Mouse (Mus musculus) adrenal gland, postnatal 25 days (tissue): ENCODE measurements around the gene Fgfr2. TPM values are rescaled to one million over a fixed set of nuclear protein-coding genes. Genes with fewer than 3 reads are reported as not detected.

Source experiments
- DNase-seq: peaks from one replicate; pipeline ENCODE4 v3.0.0; 2021; ENCODE audit warnings: mixed read lengths
- total RNA-seq: library from RNA; stranded (reverse); gene quantifications from 2 replicates; pipeline ENCODE4 v1.2.3, GENCODE M21; 2021

The Fgfr2 gene
- total RNA-seq, 1 experiment from 2014 or later: 186 TPM

DNA sequence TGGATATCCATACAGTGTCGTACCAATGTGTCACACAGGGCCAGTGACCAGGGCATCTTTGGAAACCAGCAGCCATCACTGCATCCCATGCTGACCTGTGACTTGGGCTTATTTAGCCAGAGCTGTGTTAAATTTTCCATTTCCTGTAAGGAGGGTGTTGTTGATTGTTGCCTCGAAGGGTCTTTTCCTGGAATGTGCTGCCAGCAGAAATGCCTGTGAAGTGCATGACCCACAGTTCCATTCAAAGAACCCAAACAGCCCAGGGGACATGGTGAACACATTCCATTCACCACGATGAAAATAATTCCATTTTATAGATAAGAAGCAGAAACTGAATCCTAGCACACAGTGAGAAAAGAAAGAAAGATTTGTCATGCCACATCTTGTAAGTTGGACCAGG, 764.9 kb downstream of the Fgfr2 start:
- DNase-seq: no peak

DNA sequence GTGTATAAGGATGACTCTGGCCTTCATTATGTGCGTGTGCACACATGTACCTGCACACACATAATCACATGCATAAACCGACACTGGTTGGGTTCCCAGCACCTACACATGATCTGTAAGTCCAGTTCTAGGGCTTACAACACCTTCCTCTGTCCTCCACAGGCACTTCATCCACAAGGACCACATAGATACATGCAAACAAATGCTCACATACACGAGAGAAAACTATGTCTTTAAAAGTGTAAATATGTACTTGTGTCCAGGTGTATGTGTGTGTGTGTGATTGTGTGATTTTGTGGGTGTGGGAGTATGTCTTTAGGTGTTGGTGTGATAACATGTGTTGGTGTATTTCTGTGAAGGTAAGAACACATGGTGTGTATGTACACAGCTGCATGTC, 765.3 kb downstream of the Fgfr2 start:
- no peak for DNase-seq

DNA sequence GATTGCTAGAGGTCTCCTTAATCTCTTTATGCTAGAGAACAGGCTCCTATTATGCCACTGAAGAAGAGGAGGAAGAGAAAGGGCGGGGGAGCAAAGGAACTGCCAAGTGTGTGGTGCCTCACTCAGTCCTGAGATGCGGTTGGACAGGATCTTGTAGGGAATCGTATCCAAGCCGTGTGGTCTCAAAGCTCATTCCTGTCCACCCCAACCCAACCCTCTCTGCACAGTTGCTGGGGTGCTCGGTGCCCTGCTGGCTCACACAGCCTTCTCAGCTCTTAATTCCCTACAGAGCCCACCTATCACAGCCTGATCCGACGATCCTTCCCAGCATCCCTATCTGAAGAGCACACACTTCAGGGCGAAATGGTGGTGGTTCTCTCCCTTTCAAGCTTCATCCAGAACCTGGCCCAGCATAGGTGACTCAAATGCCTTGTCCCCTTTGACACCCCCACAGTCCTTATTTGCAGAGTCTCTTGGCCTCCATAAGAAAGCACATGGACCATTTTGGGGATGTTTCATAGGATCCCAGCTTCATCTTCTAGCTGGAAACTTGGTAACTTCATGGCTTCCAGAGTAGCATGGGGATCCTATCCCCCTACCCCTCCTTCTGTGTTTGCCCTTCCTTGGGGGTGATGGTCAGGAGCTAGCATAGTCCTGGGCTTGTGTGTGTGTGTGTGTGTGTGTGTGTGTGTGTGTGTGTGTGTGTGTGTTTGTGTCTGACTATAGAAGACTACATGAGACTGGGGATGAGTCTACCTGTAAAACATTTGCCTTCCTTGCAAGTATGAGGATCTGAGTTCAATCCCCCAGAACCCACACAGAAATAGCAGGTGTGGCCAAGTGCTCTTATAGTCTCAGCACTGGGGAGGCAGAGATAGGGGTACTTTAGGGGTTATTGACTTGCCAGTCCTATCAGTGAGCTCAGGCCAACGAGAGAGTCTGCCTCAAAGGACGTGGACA, 766.0 kb downstream of the Fgfr2 start:
- no peak for DNase-seq

DNA sequence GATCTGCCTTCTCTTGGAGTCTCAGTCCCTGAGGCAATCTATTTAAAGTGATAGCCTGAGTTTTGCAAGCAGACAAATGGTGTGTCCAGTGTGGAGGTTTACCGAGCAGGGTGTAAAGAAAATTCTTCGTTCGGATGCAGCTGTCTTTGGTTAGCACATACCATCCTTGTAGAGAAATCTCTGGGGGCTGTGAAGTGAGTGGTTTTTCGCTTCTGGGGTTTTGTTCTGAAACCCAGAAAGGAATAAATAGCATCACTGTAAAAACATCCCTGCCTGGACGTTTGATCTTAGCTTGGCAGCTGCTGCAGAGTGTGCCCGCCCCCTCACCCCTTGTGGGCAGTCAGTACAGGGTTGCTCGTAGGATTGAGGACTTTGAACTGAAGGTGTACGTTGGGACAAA, 767.0 kb downstream of the Fgfr2 start:
- DNase-seq: no peak

DNA sequence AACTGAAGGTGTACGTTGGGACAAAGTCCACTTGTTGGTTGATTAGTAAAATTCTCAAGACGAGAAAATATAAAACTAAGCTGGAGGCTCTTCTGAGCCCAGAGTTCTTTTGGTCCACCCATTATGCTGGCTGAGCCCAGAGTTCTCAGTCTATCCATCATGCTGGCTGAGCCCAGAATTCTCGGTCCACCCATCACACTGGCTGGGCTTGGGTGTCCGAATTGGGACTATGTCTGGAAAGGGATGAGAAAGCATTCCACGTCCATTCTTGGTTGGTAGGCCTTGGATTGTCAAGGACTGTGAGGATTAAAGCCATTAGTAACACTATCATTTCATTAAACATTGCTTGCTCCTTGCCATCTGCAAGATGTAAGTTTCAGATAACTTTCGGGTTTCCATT, 767.4 kb downstream of the Fgfr2 start:
- DNase-seq: no peak

DNA sequence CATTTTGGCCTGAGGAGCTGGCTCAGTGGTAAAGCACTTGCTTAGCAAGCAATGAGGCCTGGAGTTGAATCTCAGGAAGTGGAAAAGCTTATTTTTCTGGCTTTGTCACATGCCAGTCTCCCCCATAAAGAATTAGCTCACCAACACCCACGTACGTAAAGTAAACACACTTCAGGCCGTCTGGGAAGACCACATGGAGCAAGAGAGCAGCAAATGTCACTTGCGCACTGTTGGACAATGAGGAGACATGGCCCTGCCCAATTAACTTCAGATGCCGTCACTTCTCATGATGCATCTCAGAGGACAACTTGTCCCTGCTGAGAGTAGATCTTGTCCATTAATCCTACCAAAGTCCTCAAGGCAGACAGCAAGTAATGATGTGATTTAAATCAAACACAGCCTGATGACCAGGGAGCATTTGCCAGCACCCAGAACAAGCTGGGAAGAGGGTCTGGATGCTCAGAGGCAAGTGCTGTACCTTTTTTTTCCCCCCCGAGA, 774.0 kb downstream of the Fgfr2 start:
- DNase-seq: no peak

DNA sequence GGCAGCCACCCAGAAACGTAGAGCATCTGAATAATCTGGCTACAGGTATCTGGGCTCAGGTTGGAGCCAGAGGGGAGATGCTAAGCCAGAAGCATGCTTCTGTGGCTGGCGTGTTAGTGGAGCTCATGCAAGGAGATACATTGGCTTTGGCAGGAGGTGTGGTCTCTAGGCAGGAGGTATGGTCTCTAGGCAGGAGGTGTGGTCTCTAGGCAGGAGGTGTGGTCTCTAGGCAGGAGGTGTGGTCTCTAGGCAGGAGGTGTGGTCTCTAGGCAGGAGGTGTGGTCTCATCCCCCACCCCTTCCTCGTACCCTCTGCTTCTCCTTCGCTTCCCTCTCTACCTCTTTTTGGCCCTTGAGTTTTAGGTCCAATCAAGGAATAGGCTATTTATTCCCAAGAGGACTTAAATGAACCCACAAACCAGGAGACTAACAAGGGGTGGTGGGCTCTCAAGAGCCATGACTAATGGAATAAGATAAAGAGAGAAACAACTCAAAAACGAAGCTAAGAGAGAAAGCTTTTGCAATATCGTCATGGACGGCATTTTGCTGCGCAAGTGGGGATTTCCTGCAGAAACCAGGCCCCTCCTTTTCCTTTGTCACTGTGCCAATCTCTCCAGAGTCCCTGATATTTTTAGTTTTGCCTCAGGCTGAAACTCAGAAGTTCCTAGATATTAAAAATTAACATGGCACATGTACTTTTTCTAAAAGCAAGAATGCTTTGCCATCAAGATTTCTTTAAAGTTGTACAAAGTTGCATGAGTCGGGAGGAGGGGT, 775.7 kb downstream of the Fgfr2 start:
- no peak for DNase-seq

DNA sequence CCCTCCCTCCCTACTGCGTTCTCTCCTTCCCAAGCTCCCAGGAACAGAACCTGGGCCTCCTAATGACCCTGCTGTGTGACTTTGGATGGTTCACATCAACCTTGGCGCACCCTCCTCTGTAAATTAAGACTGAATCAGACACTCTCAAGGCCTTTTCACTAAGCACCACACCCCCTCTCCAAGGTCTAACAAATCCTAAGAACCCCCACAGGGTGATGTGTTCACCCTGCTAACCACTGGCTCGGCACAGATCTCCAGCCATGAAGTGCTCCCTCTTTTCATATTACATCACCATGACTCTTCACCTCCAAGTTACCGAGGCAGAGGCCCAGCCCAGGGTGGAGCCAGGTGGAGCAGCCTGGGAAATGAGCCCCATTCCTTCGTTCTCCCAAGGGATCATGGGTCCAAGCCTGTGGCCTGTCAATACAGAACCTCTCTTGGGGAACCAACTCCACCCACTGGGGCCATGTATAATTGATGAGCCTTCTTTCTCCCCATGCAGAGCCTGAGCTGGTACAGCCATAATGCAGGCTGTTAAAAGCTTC, 777.6 kb downstream of the Fgfr2 start:
- DNase-seq: no peak

DNA sequence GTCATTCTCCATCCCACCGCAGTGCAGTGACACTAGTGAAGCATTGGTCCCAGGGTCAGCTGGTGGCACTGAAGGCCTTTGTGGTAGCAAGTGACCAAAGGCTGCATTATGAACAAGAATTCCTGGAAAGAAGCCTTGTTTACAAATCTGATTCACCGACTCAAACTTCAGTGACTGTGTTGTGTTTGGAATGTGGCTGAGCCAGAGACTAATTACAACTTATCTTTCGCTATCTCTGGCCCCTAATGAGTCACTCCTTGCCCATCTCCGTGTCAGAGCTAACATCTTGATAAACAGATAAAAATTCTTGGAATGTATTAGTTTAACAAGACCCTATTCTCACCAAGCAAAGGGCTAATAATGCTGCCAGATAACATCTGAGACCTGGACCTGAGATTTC, 778.5 kb downstream of the Fgfr2 start:
- DNase-seq: no peak

DNA sequence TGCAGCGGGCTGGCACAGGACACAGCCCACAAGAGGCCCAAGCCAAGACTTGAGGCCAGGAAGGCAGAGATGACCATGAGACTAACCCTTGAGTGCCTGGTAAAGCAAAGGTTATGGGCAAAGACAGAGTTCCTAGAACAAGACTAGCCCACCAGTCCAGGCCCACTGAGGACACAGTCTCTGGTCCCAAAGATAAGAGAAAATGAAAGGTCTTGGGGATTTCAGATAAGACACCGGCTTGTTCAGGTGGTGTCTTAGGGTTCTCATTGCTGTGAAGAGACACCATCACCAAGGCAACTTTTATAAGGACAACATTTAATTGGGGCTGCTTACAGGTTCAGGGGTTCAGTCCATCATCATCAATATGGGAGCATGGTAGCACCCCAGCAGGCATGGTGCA, 779.2 kb downstream of the Fgfr2 start:
- no peak for DNase-seq

DNA sequence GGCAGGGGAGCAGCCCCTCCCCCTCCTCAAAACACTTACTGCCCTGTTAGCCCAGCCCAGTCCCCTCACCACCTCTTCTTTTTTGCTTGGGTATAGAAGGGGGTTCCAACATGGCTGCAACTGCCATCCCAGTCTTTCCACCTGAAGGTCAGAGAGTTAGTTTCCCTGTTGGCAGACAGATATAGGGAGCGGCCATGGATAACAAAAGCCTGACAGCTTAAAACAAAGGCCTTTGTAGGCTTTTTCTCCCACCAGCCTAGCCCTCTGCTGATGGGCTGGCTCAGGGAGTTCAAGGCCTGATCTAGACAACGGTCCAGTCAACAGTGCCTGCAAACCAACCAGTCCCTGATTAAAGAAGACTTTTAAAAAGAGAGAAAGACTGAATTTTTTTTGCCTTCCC, 780.0 kb downstream of the Fgfr2 start:
- no peak for DNase-seq

DNA sequence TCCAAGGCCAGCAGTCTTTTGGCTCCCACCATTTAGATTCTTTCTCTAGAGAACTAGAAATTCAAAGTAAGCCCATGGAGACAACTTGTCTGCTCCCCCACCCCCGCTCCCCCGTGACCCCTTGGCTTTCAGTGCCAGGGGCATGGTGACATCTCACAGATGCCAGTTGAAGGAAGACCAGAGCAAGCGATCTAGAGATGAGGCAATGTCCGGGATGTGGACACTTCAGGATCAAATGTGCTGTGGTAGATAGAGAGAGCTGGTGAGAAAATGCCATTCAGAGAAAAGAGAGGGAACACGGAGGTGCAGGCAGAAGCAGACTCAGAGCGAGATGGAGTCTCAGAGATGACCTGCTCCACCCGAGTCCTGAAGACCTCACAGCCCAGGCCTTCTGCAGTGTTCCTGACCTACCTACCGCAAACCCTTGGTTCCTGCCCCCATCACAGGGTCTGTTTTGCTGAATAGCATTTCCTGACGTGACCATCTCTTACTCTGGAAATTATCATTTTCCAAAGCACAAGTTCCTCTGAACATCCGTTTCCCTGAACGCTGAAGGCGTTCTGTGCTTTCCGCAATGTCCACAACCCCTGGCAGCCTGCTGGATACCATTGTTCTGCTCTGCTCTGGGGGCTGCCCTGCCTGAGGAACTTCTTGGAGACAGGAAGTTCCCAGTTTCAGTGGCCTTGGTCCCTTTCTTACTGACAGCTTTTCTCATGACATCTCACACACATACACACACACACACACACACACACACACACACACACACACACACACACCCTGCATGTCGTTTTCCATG, 783.9 kb downstream of the Fgfr2 start:
- no peak for DNase-seq

DNA sequence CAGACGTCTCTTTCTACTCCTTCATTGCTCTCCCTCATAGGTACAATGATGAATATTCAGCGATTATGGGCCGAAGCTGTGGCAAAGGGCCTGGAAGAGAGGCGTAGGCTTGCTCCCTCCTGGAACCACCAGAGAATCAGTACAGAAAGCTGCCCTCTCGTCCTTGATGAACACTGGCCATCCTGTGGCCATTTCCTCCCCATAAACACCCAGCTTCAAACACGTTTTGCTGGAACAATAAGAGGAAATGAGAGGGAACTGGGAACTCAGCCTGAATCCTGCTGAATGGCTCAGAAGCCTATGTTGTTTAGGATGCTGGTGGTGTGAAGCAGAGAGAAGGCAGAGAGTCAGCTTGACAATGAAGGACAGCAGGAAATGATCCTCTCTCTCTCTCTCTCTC, 784.8 kb downstream of the Fgfr2 start:
- DNase-seq: no peak

DNA sequence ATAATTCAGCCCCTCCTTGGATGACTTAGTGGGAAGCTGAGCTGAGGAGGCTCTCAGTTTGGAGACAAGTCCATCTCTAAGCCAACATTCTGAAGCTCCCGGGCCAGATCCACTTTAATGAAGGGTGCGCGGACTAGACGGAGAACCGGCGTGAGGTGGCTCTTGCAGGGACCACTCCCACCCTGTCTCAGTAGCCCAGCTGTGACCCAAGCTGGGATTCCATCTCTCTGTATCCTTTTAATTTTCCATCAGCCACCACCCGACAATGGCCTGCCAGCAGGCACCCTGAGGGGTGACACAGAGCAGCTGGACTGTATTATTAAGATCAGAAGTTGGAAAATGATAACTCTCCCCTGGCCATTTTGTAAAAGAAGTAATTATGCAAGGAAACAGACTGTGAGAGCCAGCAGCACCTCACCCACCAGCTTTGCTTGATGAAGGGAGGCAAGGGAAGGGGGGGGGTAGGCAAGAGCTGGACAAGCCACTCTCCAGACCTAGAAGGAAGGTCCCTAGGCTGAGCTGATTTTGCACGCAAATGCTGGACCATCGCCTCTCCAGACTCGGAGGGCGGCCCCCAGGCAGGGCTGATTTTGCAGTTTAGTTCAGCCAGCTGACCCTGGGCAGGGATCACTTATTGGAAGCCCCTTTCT, 785.8 kb downstream of the Fgfr2 start:
- DNase-seq: no peak

DNA sequence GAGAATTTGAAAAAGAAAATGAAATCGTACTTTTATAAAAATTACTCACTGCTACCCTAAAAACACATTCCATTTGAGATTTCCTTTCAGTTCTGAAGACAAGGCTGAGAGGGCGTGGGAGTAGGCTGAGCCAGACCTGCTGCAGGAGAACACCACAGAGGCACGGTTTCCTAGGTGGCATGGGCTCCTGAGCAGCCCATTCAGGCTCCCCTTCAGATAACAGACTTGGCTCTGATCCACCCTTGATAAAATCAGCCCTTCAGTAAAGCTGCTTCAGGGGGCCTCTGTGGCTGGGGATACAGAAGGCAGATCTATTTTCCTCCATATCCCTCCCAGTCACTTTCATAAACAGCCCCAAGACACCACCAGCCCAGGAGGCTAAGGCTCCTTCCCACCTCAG, 786.4 kb downstream of the Fgfr2 start:
- no peak for DNase-seq

DNA sequence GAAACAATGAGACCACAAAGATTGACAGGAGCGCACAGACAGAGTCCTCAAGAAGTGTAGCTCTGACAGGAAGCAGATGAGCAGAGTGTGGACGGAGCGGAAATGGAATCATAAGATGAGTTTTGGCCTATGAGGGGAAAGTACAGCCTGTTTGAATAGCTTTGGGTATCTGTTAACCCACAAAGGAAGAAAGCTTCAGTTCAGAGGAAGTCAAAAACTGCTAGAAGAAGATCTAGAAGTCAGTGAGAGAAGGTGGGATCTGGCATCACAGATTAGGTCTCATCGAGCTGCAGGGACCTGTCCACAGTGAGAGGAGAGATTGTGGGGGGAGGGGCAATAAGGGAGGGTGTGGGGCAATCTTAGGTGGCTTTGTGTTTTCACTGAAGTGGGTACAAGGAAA, 787.8 kb downstream of the Fgfr2 start:
- DNase-seq: no peak

DNA sequence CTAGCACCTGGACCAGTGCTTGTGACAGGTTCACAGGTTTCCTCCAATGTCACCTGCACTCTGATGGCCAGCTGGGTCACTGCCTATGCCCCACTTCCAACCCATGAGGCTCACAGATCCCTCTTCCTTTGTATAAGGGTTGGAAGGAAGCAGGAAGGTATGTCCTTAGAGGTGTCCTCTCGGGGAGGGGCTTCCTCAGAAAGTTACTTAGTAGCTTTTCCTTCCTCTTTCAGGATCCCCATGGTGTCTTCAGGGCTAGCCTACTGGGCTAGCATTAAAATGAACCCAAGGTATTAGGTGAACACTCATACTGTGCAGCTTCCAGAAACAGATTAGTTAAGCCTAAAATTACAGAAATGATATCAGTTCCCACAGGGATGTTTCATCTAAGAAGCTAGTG, 790.1 kb downstream of the Fgfr2 start:
- no peak for DNase-seq

DNA sequence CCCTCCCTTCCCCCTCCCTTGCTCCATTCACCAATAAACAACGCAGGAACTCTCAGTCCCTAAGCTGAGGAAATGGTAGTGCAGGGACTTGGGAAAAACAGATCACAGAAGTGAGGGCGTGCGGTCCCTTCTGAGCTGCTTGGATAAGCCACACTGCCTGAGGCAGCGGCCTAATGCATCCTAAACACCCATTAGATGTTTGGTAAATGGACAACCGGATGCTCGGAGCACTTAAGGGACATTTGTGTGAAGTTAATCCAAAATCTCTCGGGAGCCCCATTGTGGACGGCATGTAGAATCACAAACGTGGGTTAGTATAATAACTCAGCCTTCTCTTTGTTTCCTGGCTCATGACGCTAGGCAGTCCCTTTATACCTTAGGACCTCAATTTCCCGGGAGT, 791.0 kb downstream of the Fgfr2 start:
- DNase-seq: no peak

DNA sequence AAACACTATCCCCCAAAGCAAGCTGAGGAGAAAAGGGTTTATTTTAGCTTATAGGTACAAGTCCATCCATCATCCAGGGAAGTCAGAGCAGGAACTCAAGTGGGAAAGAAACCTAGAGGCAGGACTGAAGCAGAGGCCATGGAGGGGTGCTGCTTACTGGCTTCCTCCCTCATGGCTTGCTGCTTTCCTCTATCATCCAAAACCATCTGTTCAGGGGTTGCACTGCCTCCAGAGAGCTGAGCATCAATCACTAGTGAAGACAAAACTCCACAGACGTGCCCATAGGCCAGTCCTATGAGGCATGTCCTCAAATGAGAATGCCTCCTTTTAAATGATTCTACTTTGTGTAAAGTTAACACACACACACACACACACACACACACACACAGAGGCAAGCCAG, 793.0 kb downstream of the Fgfr2 start:
- no peak for DNase-seq

DNA sequence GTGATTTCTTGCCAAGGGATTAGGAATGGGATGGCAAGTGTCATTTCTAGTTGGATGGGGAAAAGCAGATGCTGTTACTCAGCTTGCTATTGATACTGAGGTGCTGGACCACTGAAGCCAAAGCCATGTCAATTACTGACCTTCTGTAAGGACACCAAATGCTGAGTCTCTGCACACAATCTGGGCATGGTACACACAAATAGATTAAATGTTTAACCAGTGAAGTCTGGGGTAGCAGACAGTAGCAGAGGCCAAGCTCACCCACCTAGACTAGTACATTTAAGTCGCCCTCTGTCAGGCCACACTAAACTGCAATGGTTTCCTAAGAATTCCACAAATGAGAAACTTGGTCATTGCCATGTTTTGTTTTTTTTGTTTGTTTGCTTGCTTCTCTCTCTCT, 794.5 kb downstream of the Fgfr2 start:
- no peak for DNase-seq

DNA sequence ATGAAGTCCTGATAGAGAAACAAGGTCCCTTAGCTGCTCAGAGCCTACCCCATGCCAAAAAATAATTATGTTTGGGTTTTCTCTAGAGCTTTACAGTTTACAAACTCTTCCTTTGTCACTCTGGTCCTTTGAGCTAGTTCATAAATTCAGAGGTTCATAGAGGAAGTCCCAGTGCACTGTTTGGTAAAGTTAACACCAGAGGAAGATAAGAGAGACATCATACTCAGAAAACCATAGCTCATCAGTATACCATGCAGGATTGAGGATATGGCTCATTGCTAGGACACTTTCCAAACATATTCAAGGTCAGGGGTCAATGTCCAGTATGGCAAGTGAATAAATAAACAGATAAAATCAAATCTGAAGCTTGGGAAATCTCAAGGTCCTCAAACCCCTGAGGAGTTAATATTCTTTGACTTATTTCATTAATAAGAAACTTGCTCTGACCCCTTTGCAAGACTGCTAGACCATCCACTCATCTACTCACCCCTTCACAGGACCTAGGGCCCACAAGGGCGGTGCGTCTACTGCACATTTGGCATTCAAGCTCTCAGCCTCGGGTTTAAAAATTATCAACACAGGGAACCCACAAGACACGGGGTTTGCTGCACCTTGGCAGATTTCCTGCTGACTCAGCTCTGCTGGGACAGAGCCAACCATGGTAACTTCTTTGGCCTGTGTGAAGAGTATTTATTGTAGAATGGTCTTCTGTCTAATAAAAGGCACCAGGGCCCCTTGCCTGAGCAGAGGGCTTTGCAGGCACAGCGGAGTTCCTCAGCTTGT, 797.4 kb downstream of the Fgfr2 start:
- DNase-seq: peak; percentile 93
